Mouse (Mus musculus) lung, adult 10 weeks (tissue): ENCODE measurements around the gene Optn. TPM values are rescaled to one million over a fixed set of nuclear protein-coding genes. Genes with fewer than 3 reads are reported as not detected.

Source experiments
- polyA plus RNA-seq: library from polyadenylated mRNA; stranded (reverse); fragments of 350-450 nt; fragmentation: Illumina TruSeq; extraction: RNeasy Lipid Tissue Mini Kit (QIAGEN cat#74804); gene quantifications from one replicate; pipeline ENCODE4 v1.2.3, GENCODE M21; 2014; ENCODE audit warnings: low read depth, low replicate concordance; ENCODE audit not compliant: insufficient read depth

Gene Optn
- polyA plus RNA-seq = 8.9 TPM

GRCm38 (mm10) chr2:5063299-5064205 is at the start of gene Optn:
Optn (minus strand) TSS chr2:5064051.

GRCm38 (mm10) chr2:5012491-5013324 is 51.1 kb downstream of the Optn start, which contains the start of gene Mcm10:
Mcm10 (minus strand) TSS chr2:5012791.

GRCm38 (mm10) chr2:4975807-4976206 is 88.0 kb downstream of the Optn start, which contains the start of gene Ucma:
Ucma (plus strand) TSS chr2:4976122.

Other genes starting within 250 kb of the Optn start
- gene Sephs1, start 182.5 kb downstream of the Optn start, polyA plus RNA-seq = 11.0 TPM
- gene Phyh, start 145.0 kb downstream of the Optn start, polyA plus RNA-seq = 68.2 TPM
- gene Ucma, start 87.9 kb downstream of the Optn start, polyA plus RNA-seq = not detected
- 0.93 TPM for gene Mcm10, start 51.3 kb downstream of the Optn start, polyA plus RNA-seq
- 1.7 TPM for gene Ccdc3, start 73.7 kb upstream of the Optn start, polyA plus RNA-seq